Mouse (Mus musculus): ENCODE data around the gene Acyp1.

DNA sequence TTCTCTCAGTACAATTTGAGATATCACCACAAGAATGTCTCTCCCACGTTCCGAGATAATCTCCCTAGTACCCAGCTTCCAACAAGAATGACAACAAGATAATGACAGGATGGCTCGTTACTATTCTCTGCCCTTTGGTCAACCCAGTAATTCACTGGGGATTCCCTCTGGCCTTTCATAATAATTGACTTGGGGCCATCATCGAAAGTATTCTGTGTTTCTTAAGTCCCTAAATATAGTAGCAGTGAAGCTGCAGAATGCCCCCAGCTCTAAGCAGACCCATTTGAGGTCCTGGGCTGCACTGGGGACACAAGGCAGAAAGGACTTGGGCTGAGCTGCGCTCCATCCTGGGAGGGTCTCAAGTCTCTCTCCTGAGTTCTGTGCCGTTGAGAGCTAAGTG is 4.0 kb upstream of the Acyp1 start:
- no peak for TF ChIP-seq POLR2A (IDR thresholded peaks at IDR 0.05; ENCODE audit: low read depth, low read length)
- no peak for TF ChIP-seq CTCF (IDR thresholded peaks at IDR 0.05; ENCODE audit: extremely low read depth, insufficient read depth, insufficient read length, insufficient replicate concordance)

All from spleen, adult 2 months (tissue).